Mouse (Mus musculus): Measurements from ENCODE around the gene Cemip.
A peak's percentile ranks its signal among the peaks of the same experiment; 100 is the strongest.

Cemip gene

GRCm38 (mm10) chr7:83966047-83966818 is 120.1 kb downstream of the Cemip start:
- no peak for DNase-seq (ENCODE audit: inconsistent ontology term)

GRCm38 (mm10) chr7:83965181-83965580 is 121.1 kb downstream of the Cemip start:
- DNase-seq (ENCODE audit: inconsistent ontology term), result no peak

GRCm38 (mm10) chr7:83952511-83952910 is 133.8 kb downstream of the Cemip start:
- peak; percentile 83 for DNase-seq (ENCODE audit: inconsistent ontology term)

DNA sequence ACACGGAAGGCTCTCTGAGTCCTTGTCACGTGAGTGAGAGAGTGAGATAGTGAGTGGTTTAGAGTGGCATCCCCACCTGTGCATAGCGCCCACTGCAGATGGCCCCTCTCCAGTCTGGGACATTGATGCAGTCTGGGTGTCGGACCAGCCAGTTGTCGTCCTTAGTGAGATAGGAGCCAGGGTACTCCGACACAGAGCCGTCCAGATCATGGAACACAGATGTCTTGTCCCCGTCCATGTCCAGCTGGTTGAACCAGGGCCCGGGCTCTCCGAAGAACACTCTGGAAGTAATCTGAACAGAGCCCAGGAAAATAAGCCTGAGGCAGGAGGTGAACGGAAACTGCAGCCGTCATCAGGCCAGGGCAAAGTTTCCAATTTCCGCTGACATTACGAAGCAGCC is 135.0 kb downstream of the Cemip start:
- DNase-seq (ENCODE audit: inconsistent ontology term), result no peak

- no peak for DNase-seq (ENCODE audit: inconsistent ontology term)
These were observed 136.6 kb downstream of the Cemip start for GRCm38 (mm10) chr7:83949662-83950061.

DNA sequence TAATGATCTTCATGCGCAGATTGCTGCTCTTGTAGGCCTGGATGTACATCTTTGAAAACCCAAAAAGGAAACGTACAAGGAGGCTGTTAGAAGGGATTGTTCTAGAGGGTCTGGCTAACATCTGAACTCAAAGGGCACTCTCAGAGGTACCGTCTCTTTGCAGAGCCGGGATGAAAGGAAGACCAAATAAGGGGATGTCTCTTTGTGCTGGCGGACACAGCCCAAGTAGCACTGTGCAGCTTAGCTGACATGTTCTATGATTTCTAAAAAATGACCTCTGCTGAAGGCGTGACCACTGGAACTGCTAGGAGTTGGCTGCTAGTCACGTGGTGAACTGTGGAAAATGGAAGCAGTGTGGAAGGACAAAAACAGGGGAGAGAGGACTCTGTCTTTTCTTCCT is 137.6 kb downstream of the Cemip start:
- DNase-seq (ENCODE audit: inconsistent ontology term), result no peak

GRCm38 (mm10) chr7:83941701-83942101 is 144.6 kb downstream of the Cemip start:
- DNase-seq (ENCODE audit: inconsistent ontology term), result peak; percentile 89

GRCm38 (mm10) chr7:83940136-83940535 is 146.2 kb downstream of the Cemip start:
- DNase-seq (ENCODE audit: inconsistent ontology term), result no peak

- peak; percentile 65 for DNase-seq (ENCODE audit: inconsistent ontology term)
These were observed 147.1 kb downstream of the Cemip start for GRCm38 (mm10) chr7:83939017-83939721.

GRCm38 (mm10) chr7:83921637-83922036 is 164.7 kb downstream of the Cemip start:
- no peak for DNase-seq (ENCODE audit: inconsistent ontology term)

DNA sequence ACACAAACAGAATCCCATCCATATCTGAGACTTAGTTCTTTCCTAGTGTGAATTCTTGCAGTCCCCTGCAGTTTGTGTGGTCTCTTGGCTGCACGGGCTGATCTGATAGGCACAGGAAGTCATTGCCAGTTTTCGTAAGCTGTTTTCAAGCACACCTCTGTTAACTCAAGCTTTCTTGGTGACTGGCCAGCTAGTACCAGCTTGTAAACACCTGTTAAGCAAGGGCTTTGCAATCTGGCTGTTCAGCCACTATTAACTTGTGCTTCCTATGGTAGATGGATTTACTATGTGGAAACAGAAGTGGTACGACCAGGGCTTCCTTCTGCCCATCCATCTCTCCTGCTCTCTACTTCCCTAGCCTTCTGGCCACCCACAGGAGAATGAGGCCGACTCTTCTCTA is 166.1 kb downstream of the Cemip start:
- DNase-seq (ENCODE audit: inconsistent ontology term), result no peak

GRCm38 (mm10) chr7:83914566-83914965 is 171.7 kb downstream of the Cemip start:
- DNase-seq (ENCODE audit: inconsistent ontology term), result peak; percentile 71

DNA sequence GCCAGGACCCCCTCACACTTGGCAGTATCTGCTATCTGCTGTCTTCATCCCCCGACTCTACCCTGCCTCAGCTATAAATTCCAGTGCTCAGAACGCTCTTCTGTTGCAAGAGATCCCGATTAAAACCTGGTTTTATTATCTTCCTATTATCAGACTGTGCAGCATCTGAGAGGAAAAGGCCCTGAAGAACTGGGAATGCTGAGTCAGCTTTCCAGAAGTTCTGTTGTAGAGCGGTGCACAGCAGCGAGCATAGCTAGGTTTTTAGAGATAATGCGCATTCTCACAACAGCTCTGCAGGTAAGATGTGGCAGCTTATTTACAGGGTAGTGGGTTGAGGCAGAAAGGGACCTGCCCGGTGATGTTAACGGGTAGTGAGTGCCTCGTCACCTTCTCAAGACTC is 172.3 kb downstream of the Cemip start:
- no peak for DNase-seq (ENCODE audit: inconsistent ontology term)

DNA sequence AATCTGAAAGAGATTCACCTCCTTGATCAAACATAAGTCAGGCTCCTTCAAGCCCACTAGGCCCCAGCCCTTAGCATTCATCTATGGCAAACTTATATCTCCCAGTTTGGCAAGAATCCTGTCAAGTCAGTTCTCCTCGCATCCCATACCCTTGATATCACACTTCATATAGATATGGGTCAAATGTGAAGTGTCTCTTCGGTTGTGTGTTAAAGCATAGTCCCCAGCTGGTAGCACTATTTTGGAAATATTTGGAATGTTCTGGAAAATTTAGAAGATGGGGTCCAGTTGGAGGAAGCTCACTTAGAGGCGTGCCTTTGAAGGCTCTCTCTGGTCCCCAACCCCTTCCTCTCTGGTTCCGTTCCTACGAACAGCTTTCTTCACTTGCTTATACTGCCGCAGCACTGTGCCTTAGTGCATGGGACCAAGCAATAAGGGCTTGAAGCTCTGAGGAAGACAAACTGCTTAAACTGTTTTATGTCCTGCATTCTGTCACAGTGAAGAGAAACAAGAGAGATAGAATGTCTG is 172.8 kb downstream of the Cemip start:
- DNase-seq (ENCODE audit: inconsistent ontology term), result no peak

DNA sequence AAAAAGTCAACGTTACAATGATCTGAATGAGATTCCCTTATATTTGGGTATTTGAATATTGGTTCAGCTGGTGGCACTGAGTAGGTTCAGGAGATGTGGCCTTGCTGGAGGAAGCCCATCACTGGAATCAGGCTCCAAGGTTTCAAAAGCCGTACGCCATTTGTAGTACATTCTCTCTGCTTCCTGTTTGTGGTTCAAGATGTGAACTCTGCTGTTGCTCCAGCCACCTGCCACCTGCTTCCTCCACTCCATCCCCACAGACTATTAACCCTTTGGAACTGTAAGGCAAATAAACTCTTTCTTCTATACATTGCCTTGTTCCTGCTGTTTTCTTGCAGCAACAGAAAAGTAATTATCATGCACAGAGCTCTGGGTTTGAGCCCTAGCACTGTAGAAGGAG is 174.4 kb downstream of the Cemip start:
- DNase-seq (ENCODE audit: inconsistent ontology term), result no peak

DNA sequence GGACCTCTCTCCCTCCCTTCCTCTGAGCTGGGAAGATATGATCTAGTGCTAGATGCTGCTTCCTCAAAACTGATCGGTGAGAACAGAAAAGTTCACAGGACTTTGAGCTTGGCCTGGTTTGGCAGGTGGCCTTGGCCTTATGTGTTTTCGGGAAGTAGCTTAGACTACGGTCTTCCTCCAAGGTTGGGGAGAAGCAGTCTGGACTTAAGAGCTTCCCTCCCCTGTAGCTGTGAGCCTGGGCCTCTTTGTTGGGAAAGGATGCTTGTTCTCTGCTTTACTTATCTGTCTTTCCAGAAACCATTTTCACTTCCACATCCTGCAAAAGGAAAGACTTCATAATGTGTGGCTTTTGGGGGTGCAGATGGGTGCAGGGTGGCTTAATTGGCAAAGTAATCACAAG is 181.5 kb downstream of the Cemip start:
- DNase-seq (ENCODE audit: inconsistent ontology term), result no peak

GRCm38 (mm10) chr7:83902296-83903145 is 183.8 kb downstream of the Cemip start:
- no peak for DNase-seq (ENCODE audit: inconsistent ontology term)

DNA sequence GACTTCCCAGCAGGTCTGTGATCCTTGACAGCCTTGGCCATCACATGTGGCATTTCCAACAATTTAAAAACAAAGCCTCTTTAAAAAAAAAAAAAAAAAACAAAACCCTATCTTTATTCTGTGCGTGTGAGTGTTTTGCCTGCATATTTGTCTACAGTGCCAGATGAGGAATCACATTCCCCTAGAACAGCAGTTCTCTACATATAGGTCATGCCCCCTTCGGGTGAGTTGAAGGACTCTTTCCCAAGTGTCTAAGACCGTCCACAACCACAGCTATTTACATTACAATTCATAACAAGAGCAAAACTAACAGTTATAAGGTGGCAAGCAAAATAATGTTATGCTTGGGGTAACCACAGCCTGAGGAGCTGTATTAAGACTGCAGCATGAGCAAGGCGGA is 184.9 kb downstream of the Cemip start:
- no peak for DNase-seq (ENCODE audit: inconsistent ontology term)

- no peak for DNase-seq (ENCODE audit: inconsistent ontology term)
These were observed 185.8 kb downstream of the Cemip start for GRCm38 (mm10) chr7:83900519-83900918.

- no peak for DNase-seq (ENCODE audit: inconsistent ontology term)
These were observed 188.0 kb downstream of the Cemip start for GRCm38 (mm10) chr7:83898267-83898666.

- DNase-seq (ENCODE audit: inconsistent ontology term), result no peak
These were observed 190.1 kb downstream of the Cemip start for GRCm38 (mm10) chr7:83896077-83896740.

GRCm38 (mm10) chr7:83894348-83894747 is 192.0 kb downstream of the Cemip start:
- DNase-seq (ENCODE audit: inconsistent ontology term), result no peak

Measured in Muller cell, postnatal 12 days (primary cell).